Mouse (Mus musculus) heart, embryonic 14.5 days (tissue): ENCODE results near the gene Slc25a11. TPM values are rescaled to one million over a fixed set of nuclear protein-coding genes. Genes with fewer than 3 reads are reported as not detected.

Experiments
- ATAC-seq: fragments of 200-750 bp; cut with Nextera tagmentation; 2 replicates; pipeline ENCODE4 v1.8.0; 2017; ENCODE audit warnings: low read depth, moderate TSS enrichment; ENCODE audit not compliant: insufficient number of reproducible peaks, insufficient read depth, low FRiP score
- H3K27ac ChIP-seq, 2 experiments: fragments of 200-500 bp in 1 of 2; fragments of 300-500 bp in 1 of 2; sonication (generic) in 1 of 2; replicated peaks in 1 of 2; 2 replicates each; pipeline ENCODE4 v1.5.1; 2012 to 2014; ENCODE audit warnings: low read depth in 2 of 2, low read length in 2 of 2, control low read depth in 1 of 2, mild to moderate bottlenecking in 1 of 2, mixed read lengths in 1 of 2; ENCODE audit not compliant: control insufficient read depth in 1 of 2, insufficient read depth in 1 of 2
- H3K27me3 ChIP-seq: fragments of 300-500 bp; sonication (generic); 2 replicates; pipeline ENCODE4 v1.6.1; 2014; ENCODE audit warnings: mild to moderate bottlenecking, low read length, control low read depth; ENCODE audit not compliant: control insufficient read depth, insufficient read depth
- H3K36me3 ChIP-seq: fragments of 300-500 bp; sonication (generic); 2 replicates; pipeline ENCODE4 v1.6.1; 2014; ENCODE audit warnings: mild to moderate bottlenecking, control low read depth, low read length, mixed read lengths; ENCODE audit not compliant: control insufficient read depth, insufficient read depth
- H3K4me1 ChIP-seq, 2 experiments: fragments of 200-500 bp in 1 of 2; fragments of 300-500 bp in 1 of 2; sonication (generic) in 1 of 2; 2 replicates each; pipeline ENCODE4 v1.6.1; 2012 to 2014; ENCODE audit warnings: low read length in 2 of 2, control low read depth in 1 of 2, mixed read lengths in 1 of 2; ENCODE audit not compliant: control insufficient read depth in 2 of 2, insufficient read depth in 2 of 2
- H3K4me2 ChIP-seq: fragments of 300-500 bp; sonication (generic); 2 replicates; pipeline ENCODE4 v1.6.1; 2014; ENCODE audit warnings: mild to moderate bottlenecking, low read length
- H3K4me3 ChIP-seq, 2 experiments: fragments of 200-500 bp in 1 of 2; fragments of 300-500 bp in 1 of 2; sonication (generic) in 1 of 2; 2 replicates each; pipeline ENCODE4 v1.5.1; 2012 to 2014; ENCODE audit warnings: low read length in 2 of 2, mild to moderate bottlenecking in 2 of 2, control low read depth in 1 of 2, low read depth in 1 of 2, moderate library complexity in 1 of 2; ENCODE audit not compliant: control insufficient read depth in 1 of 2, insufficient read depth in 1 of 2
- H3K9ac ChIP-seq: fragments of 300-500 bp; sonication (generic); 2 replicates; pipeline ENCODE4 v1.6.1; 2014; ENCODE audit warnings: mild to moderate bottlenecking, low read length
- H3K9me3 ChIP-seq: fragments of 300-500 bp; sonication (generic); 2 replicates; pipeline ENCODE4 v1.6.1; 2016; ENCODE audit warnings: low read length, control low read depth; ENCODE audit not compliant: control insufficient read depth
- WGBS: fragments of 180-500 bp; shearing (Covaris S2); extraction: QIAGEN DNeasy Blood & Tissue Kit; methylation state at CpG from one replicate; pipeline ENCODE4 v1.1.7; 2014; 5-methylcytosine and 5-hydroxymethylcytosine counted together
- polyA plus RNA-seq: library from polyadenylated mRNA; unstranded; fragments of >200 nt; fragmentation: Nextera tagmentation; extraction: Ambion mirVana; gene quantifications from 2 replicates; pipeline ENCODE4 v1.2.1, GENCODE M21; 2014

The Slc25a11 gene
- polyA plus RNA-seq, 1 experiment from 2014 or later = 290 TPM

GRCm38 (mm10) chr11:70671333-70672047 is 24.2 kb upstream of the Slc25a11 start:
- ATAC-seq = no peak
- Histone ChIP-seq H3K4me1 (peaks cover 10 to 22% of the 10 kb centered on the region in 2 experiments; a peak in 3 of 4 replicates), H3K27ac (peak overlapping the region in 1 of 2 experiments; percentile 98; a peak in 1 of 4 replicates), H3K27me3 (no peaks in the 10 kb centered on the region), H3K36me3 (peaks cover 54% of the 10 kb centered on the region), H3K4me2 (peak overlapping the region; percentile 93), H3K9ac (peak overlapping the region; percentile 84; the same call in 1 of the 2 replicates), H3K9me3 (no peaks in the 10 kb centered on the region), H3K4me3 (no peak overlapping the region)
- 72% methylated on average over 16 of the region's 16 CpGs for WGBS

DNA sequence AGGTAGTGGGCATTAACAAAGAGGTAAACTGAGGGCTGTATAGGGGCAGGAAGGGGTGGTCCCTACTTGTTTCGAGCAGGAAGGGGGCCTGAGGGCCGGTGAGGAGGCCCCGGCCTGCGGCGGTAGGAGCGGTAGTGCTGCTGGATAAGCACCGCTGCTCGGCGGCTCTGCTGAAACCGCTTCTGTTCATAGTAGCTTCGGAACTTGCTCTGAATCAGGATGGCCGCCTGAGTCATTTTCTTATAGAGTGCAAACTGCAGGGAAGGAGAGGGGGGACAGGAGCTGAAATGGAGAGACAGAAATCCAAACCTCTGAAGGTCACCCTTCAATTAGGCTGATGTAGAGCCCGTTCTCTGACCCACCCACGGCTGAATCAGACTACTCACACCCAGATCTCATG is 23.2 kb upstream of the Slc25a11 start:
- WGBS = 46% methylated on average over 14 of the region's 14 CpGs
- peak overlapping the region; percentile 95 to 98 for H3K27ac ChIP-seq
- H3K4me2 ChIP-seq = peak overlapping the region; percentile 93
- ATAC-seq = no peak
- H3K36me3 ChIP-seq = peaks cover 53% of the 10 kb centered on the region
- H3K4me1 ChIP-seq = peaks cover 10 to 22% of the 10 kb centered on the region in 2 experiments; a peak in 3 of 4 replicates
- no peaks in the 10 kb centered on the region for H3K27me3 ChIP-seq
- peak overlapping the region; percentile 84 for H3K9ac ChIP-seq
- H3K4me3 ChIP-seq = peak overlapping the region; percentile 64 to 78
- H3K9me3 ChIP-seq = no peaks in the 10 kb centered on the region

DNA sequence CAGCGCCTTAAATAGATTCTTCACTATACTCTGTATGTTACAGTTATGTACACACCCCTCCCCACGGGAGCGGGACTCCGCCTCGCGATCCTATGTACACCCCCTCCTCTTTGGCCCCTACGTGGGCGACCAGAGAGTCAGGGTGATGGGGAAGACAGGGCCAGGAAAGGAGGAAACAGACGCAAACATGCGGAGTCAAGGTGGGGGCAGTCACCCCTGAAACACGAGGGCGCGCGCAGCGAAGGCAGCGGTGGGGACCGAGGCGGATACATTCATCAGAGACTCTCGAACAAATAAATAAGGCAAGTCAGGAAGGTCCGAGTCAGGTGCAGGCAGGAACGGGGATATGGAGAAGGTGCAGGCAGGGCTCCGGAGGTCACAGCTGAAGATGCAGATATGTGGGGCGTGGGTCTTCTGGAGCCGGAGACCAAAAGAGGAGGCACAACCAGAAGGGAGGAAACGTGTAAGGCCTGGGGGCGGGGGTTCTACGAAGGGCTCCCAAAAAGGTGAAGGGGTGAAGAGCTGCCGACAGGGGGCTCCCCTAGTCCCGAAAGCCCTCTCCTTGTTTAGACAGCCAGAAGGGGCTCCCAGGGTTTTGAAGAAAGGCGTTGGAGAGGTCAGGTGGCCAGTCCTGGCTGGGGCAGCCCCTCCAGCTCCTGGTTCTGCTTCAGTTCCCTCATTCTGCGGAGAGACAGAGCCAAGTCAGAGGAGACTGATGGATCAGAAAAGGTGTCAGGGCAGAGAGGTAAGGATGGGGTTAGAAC is 22.5 kb upstream of the Slc25a11 start:
- peak; percentile 4; the same call in 1 of the 2 replicates for ATAC-seq
- H3K4me2 ChIP-seq = peak overlapping the region; percentile 93
- under 1% methylated on average over 30 of the region's 31 CpGs for WGBS
- H3K4me1 ChIP-seq = peaks cover 10 to 22% of the 10 kb centered on the region in 2 experiments; a peak in 3 of 4 replicates
- peak overlapping the region; percentile 84 for H3K9ac ChIP-seq
- H3K36me3 ChIP-seq = peaks cover 53% of the 10 kb centered on the region
- no peaks in the 10 kb centered on the region for H3K27me3 ChIP-seq
- H3K27ac ChIP-seq = peak overlapping the region; percentile 95 to 98
- H3K9me3 ChIP-seq = no peaks in the 10 kb centered on the region
- H3K4me3 ChIP-seq = peak overlapping the region; percentile 64 to 78

GRCm38 (mm10) chr11:70668771-70669505 is 21.7 kb upstream of the Slc25a11 start, which contains the start of gene Spag7:
TSS of gene Spag7 (minus strand) at chr11:70669416.
- Histone ChIP-seq H3K36me3 (peaks cover 53% of the 10 kb centered on the region), H3K9ac (peak within 1 kb of the TSS; percentile 84), H3K4me1 (peaks cover 10 to 24% of the 10 kb centered on the region in 2 experiments; a peak in 3 of 4 replicates), H3K4me3 (peak within 1 kb of the TSS; percentile 64 to 78), H3K27ac (peak within 1 kb of the TSS; percentile 96 to 98), H3K9me3 (no peaks in the 10 kb centered on the region), H3K27me3 (no peaks in the 10 kb centered on the region), H3K4me2 (peak within 1 kb of the TSS; percentile 93)
- peak; percentile 93 for ATAC-seq
- WGBS = under 1% methylated on average over 44 of the region's 44 CpGs

- Histone ChIP-seq H3K27me3 (no peaks in the 10 kb centered on the region), H3K4me2 (peak overlapping the region; percentile 93), H3K4me3 (peak overlapping the region; percentile 64 to 78), H3K9ac (peak overlapping the region; percentile 78), H3K9me3 (no peaks in the 10 kb centered on the region), H3K4me1 (peaks cover 10 to 24% of the 10 kb centered on the region in 2 experiments; a peak in 3 of 4 replicates), H3K27ac (peak overlapping the region; percentile 80 to 98), H3K36me3 (peaks cover 53% of the 10 kb centered on the region)
- WGBS = under 1% methylated on average over 15 of the region's 15 CpGs
- ATAC-seq = peak; percentile 7
Observed at GRCm38 (mm10) chr11:70668335-70668770, 21.1 kb upstream of the Slc25a11 start.

DNA sequence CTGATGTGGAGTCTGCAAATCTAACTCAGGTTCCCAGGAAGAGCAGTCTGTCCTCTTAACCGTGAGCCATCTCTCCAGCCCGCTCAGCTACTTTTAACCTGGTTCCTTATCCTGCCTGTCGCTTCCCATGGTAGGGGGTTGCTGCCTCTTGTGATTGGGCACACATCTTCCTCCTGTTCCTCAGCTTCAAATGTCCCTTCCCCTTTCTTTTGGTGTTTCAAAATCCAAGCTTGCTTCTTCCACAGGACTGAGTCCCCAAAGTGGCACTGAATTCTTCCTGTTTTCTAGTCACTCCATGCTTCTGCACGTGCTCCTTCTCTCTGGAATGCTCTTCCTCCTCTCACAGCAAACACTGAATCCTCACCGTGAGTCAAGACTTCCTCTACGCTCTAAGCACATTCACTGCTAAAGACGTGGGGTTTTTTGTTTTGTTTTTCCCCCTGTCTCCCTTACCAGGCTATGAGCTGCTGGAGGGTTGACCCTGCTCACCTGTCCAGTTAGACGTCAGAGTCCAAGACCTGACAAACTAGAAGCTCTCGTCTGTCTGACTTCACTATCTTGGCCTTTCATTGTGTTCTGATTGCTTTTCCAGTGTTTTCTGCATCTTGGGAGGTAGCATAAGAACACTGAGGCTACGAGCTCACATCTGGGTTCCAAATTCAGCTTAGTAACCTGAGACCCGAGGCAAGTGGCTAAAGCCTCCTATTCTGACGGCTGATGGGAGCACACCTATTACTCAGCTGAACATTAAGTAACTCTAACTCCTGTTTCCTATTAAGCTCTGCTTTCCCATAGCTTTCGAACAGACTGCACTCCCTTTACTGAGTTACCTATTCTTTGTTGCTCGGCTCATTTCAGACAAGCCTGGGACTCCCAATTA is 20.2 kb upstream of the Slc25a11 start:
- peak overlapping the region in 1 of 2 experiments; percentile 98; a peak in 2 of 4 replicates for H3K27ac ChIP-seq
- peaks cover 10 to 28% of the 10 kb centered on the region in 2 experiments; a peak in 3 of 4 replicates for H3K4me1 ChIP-seq
- H3K27me3 ChIP-seq = no peaks in the 10 kb centered on the region
- no peaks in the 10 kb centered on the region for H3K9me3 ChIP-seq
- peak overlapping the region; percentile 78 for H3K9ac ChIP-seq
- H3K4me3 ChIP-seq = peak overlapping the region in 1 of 2 experiments; percentile 64; a peak in 2 of 4 replicates
- peak overlapping the region; percentile 93 for H3K4me2 ChIP-seq
- H3K36me3 ChIP-seq = peaks cover 62% of the 10 kb centered on the region
- WGBS = 66% methylated on average over 14 of the region's 14 CpGs
- no peak for ATAC-seq
